Comparison of ENCODE assay signal across 8 mouse cellular contexts in the genomic region with DNA sequence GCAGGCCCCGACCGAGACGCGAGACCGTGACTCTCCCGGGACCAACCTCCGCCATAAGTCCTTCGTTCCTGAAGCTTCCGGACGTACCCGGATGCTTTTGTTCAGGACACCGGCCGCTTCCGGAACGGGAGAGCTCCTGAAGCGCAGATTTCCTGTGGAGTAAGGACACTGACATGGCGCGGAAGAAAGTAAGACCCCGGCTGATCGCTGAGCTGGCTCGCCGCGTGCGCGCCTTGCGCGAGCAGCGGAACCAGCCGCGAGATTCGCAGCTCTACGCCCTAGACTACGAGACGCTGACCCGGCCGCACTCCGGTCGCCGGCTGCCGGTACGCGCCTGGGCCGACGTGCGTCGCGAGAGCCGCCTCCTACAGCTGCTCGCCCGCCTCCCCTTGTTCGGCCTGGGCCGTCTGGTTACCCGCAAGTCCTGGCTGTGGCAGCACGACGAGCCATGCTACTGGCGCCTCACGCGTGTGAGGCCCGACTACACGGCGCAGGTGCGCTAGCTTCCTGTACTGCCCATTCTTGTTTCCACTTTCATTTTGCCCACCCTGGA. TPM values are rescaled to one million over a fixed set of nuclear protein-coding genes. Genes with fewer than 3 reads are reported as not detected.
A peak's percentile ranks its signal among the peaks of the same experiment; 100 is the strongest.
DNase-seq lines count a peak whose midpoint lies in the region; ATAC-seq and TF ChIP-seq lines count a peak whose summit lies in the region.

A gene (minus strand): TSS at position 93 of the 553 bp plus-strand sequence.
A gene (plus strand): TSS at position 122 of the 553 bp plus-strand sequence.

- no peak for TF ChIP-seq RAD21 in MEL (IDR thresholded peaks at IDR 0.05; ENCODE audit: low read depth, low read length)

- H3K4me3 ChIP-seq in MEL (ENCODE audit: control insufficient read depth in 1 of 2, insufficient read depth in 1 of 2, low read depth in 2 of 2, low read length in 2 of 2) = peak within 1 kb of the TSS; percentile 80 to 94
- H3K4me3 ChIP-seq in forebrain, embryonic 16.5 days (replicated peaks; ENCODE audit: low read length) = peak within 1 kb of the TSS; percentile 87
- peak within 1 kb of the TSS; percentile 90 for H3K4me3 ChIP-seq in lung, embryonic 14.5 days (ENCODE audit: low read depth, low read length)

- H3K27me3 ChIP-seq in MEL (ENCODE audit: control insufficient read depth in 1 of 2, insufficient read depth in 2 of 2, low read length in 2 of 2) = no peaks in the 10 kb centered on the region
- no peaks in the 10 kb centered on the region for H3K27me3 ChIP-seq in forebrain, embryonic 16.5 days (replicated peaks; ENCODE audit: control insufficient read depth, insufficient read depth, low read length)
- no peaks in the 10 kb centered on the region for H3K27me3 ChIP-seq in lung, embryonic 14.5 days (ENCODE audit: insufficient read depth, low read length)

- peak; percentile 95 for DNase-seq in MEL (ENCODE audit: low read depth, low spot score)
- DNase-seq in cerebellum, adult 11-12 months = peak; percentile 82
- DNase-seq in heart, postnatal 25 days (ENCODE audit: low spot score) = peak; percentile 58
- DNase-seq in layer of hippocampus, adult 18-20 months (ENCODE audit: low spot score in 2 of 2) = peak; percentile 86 to 90
- DNase-seq in lung, embryonic 14.5 days = peak; percentile 93
- peak; percentile 55 to 66 for DNase-seq in thymus, adult 18-20 months

- peak; percentile 60 for ATAC-seq in forebrain, embryonic 16.5 days
- peak; percentile 54 for ATAC-seq in lung, embryonic 14.5 days (ENCODE audit: insufficient read depth)
- peak; percentile 31 for ATAC-seq in neutrophil, adult 5-6 weeks (ENCODE audit: extremely low read depth, insufficient number of reproducible peaks, low FRiP score, poor library complexity, severe bottlenecking)

- intact Hi-C loops in heart, postnatal 25 days (cut with DNase I) = no loop called here

- H3K9ac ChIP-seq in MEL (ENCODE audit: control insufficient read depth, low read depth, low read length, poor library complexity, severe bottlenecking) = peak within 1 kb of the TSS; percentile 95
- peak within 1 kb of the TSS; percentile 84 for H3K9ac ChIP-seq in forebrain, embryonic 16.5 days (replicated peaks; ENCODE audit: low read depth, low read length)
- H3K9ac ChIP-seq in lung, embryonic 14.5 days = peak within 1 kb of the TSS; percentile 82

- H3K79me2 ChIP-seq in MEL (ENCODE audit: control insufficient read depth, insufficient read depth, low read length, poor library complexity) = peaks cover 34% of the 10 kb centered on the region

- TF ChIP-seq CTCF in MEL (IDR thresholded peaks at IDR 0.05 in 2 of 3, conservative IDR thresholded peaks at IDR 0.05 in 1 of 3; ENCODE audit: control insufficient read depth in 1 of 3, insufficient read depth in 1 of 3, low read depth in 2 of 3, low read length in 3 of 3, poor library complexity in 1 of 3, severe bottlenecking in 1 of 3) = no peak
- TF ChIP-seq CTCF in lung, embryonic 14.5 days (IDR thresholded peaks at IDR 0.05; ENCODE audit: low read depth) = no peak

- peaks cover 0 to 7% of the 10 kb centered on the region in 2 experiments; a peak in 2 of 4 replicates for H3K36me3 ChIP-seq in MEL (ENCODE audit: control insufficient read depth in 1 of 2, insufficient read depth in 2 of 2, low read length in 2 of 2)
- H3K36me3 ChIP-seq in forebrain, embryonic 16.5 days (ENCODE audit: control insufficient read depth, insufficient read depth) = peaks cover 28% of the 10 kb centered on the region
- H3K36me3 ChIP-seq in lung, embryonic 14.5 days (ENCODE audit: insufficient read depth) = peaks cover 70% of the 10 kb centered on the region

- no peak for TF ChIP-seq EP300 in MEL (IDR thresholded peaks at IDR 0.05; ENCODE audit: low read depth in 1 of 2, low read length in 2 of 2)

- peak; percentile 70 to 93; a peak in 3 of 4 replicates for TF ChIP-seq POLR2A in MEL (IDR thresholded peaks at IDR 0.05; ENCODE audit: control insufficient read depth in 1 of 2, insufficient read depth in 1 of 2, low read depth in 1 of 2, low read length in 2 of 2, poor library complexity in 1 of 2)

- peak within 1 kb of the TSS; percentile 92 for H3K4me2 ChIP-seq in forebrain, embryonic 16.5 days (ENCODE audit: low read length)
- H3K4me2 ChIP-seq in lung, embryonic 14.5 days = peak within 1 kb of the TSS; percentile 96

- H3K4me1 ChIP-seq in MEL (ENCODE audit: control insufficient read depth in 1 of 2, insufficient read depth in 2 of 2, low read length in 2 of 2) = peaks cover 0 to 16% of the 10 kb centered on the region in 2 experiments; a peak in 2 of 4 replicates
- H3K4me1 ChIP-seq in forebrain, embryonic 16.5 days (replicated peaks; ENCODE audit: control insufficient read depth, insufficient read depth, low read length) = peaks cover 31% of the 10 kb centered on the region
- H3K4me1 ChIP-seq in lung, embryonic 14.5 days (ENCODE audit: insufficient read depth) = peaks cover 4% of the 10 kb centered on the region

- H3K9me3 ChIP-seq in MEL (replicated peaks; ENCODE audit: insufficient read depth, low read length) = no peaks in the 10 kb centered on the region
- H3K9me3 ChIP-seq in forebrain, embryonic 16.5 days (ENCODE audit: control insufficient read depth, low read length) = no peaks in the 10 kb centered on the region
- H3K9me3 ChIP-seq in lung, embryonic 14.5 days (ENCODE audit: low read depth, low read length) = no peaks in the 10 kb centered on the region

- peak within 1 kb of the TSS; percentile 65 for H3K27ac ChIP-seq in MEL (ENCODE audit: control insufficient read depth, low read depth, low read length)
- peak within 1 kb of the TSS; percentile 77 for H3K27ac ChIP-seq in forebrain, embryonic 16.5 days (ENCODE audit: low read length)
- H3K27ac ChIP-seq in lung, embryonic 14.5 days (ENCODE audit: low read depth) = peak within 1 kb of the TSS; percentile 82

- WGBS in forebrain, embryonic 16.5 days = under 1% methylated on average over 62 of the region's 62 CpGs
- under 1% methylated on average over 62 of the region's 62 CpGs for WGBS in lung, embryonic 14.5 days

TF ChIP-seq in MEL, 35 proteins besides CTCF, POLR2A, EP300 and RAD21 (continues in another document):
- TF ChIP-seq MAX (IDR thresholded peaks at IDR 0.05; ENCODE audit: low read length) (peak; percentile 83), GATA1 (IDR thresholded peaks at IDR 0.05; ENCODE audit: low read depth, low read length) (no peak), MAFK (IDR thresholded peaks at IDR 0.05; ENCODE audit: borderline replicate concordance, low read depth, low read length) (no peak), SMC3 (IDR thresholded peaks at IDR 0.05; ENCODE audit: low read depth, low read length) (no peak), UBTF (IDR thresholded peaks at IDR 0.05; ENCODE audit: borderline replicate concordance, insufficient read depth, low read depth, low read length) (0 out of 2 replicates have a peak, but pooled peaks have one; percentile 80), ELF1 (IDR thresholded peaks at IDR 0.05; ENCODE audit: low read depth, low read length) (peak; percentile 88), POLR2AphosphoS2 (IDR thresholded peaks at IDR 0.05; ENCODE audit: low read length) (peak; percentile 92), USF1 (IDR thresholded peaks at IDR 0.05; ENCODE audit: low read depth, low read length) (no peak), SIN3A (IDR thresholded peaks at IDR 0.05; ENCODE audit: low read length) (peak; percentile 93), ZMIZ1 (IDR thresholded peaks at IDR 0.05; ENCODE audit: low read depth, low read length) (peak; percentile 81), BHLHE40 (IDR thresholded peaks at IDR 0.05; ENCODE audit: borderline replicate concordance, low read depth, low read length) (no peak), ETS1 (IDR thresholded peaks at IDR 0.05; ENCODE audit: low read depth, low read length) (0 out of 2 replicates have a peak, but pooled peaks have one; percentile 47), E2F4 (IDR thresholded peaks at IDR 0.05; ENCODE audit: borderline replicate concordance, low read depth, low read length) (no peak), CHD1 (IDR thresholded peaks at IDR 0.05; ENCODE audit: low read depth, low read length) (0 out of 2 replicates have a peak, but pooled peaks have one; percentile 83), MYC (IDR thresholded peaks at IDR 0.05; ENCODE audit: low read depth, low read length) (peak; percentile 74; the same call in 1 of the 2 replicates), ZKSCAN1 (IDR thresholded peaks at IDR 0.05; ENCODE audit: low read depth, low read length) (no peak), HCFC1 (IDR thresholded peaks at IDR 0.05; ENCODE audit: low read depth, low read length) (peak; percentile 90), USF2 (IDR thresholded peaks at IDR 0.05; ENCODE audit: borderline replicate concordance in 1 of 2, insufficient read depth in 1 of 2, low read depth in 1 of 2, low read length in 2 of 2) (no peak), TCF12 (IDR thresholded peaks at IDR 0.05; ENCODE audit: low read depth, low read length) (peak; percentile 77), RCOR1 (IDR thresholded peaks at IDR 0.05; ENCODE audit: low read depth, low read length) (no peak), NRF1 (IDR thresholded peaks at IDR 0.05; ENCODE audit: insufficient read depth, low read depth, low read length, poor library complexity, severe bottlenecking) (0 out of 2 replicates have a peak, but pooled peaks have one; percentile 27), MXI1 (IDR thresholded peaks at IDR 0.05; ENCODE audit: low read depth, low read length) (peak; percentile 76), CHD2 (IDR thresholded peaks at IDR 0.05; ENCODE audit: low read length) (no peak)

RNA-seq across cellular contexts. Expression of the first gene that starts in this region (rescaled TPM):
- total RNA-seq in MEL (2012; rRNA removed) = 19.5 and 26.8 TPM in 2 replicates
- 10 to 100 TPM in 1 of 2 experiments, not detected in 1; 15.1 TPM for polyA plus RNA-seq in MEL (2012; ENCODE audit: insufficient read depth in 1 of 2, insufficient read length in 2 of 2, low read depth in 1 of 2, low replicate concordance in 2 of 2, missing spikeins in 1 of 2)
- polyA plus RNA-seq in forebrain, embryonic 16.5 days (2015; fragmentation: Nextera tagmentation; extraction: Ambion mirVana) = 32.4 and 35.7 TPM in 2 replicates
- total RNA-seq in heart, postnatal 25 days (2021) = 10 to 100 TPM; 17.8 to 19.9 TPM
- 10 to 100 TPM; 52.0 to 53.1 TPM for total RNA-seq in layer of hippocampus, adult 18-20 months (2021)
- 21.2 and 23.3 TPM in 2 replicates for polyA plus RNA-seq in lung, embryonic 14.5 days (2014; fragmentation: Nextera tagmentation; extraction: Ambion mirVana)
- 26.3 and 30.2 TPM in 2 replicates for total RNA-seq in neutrophil, adult 5-6 weeks (2017)

RNA-seq across cellular contexts. Expression of the second gene that starts in this region (rescaled TPM):
- 60.1 and 74.8 TPM in 2 replicates for total RNA-seq in MEL (2012; rRNA removed)
- polyA plus RNA-seq in MEL (2012; ENCODE audit: insufficient read depth in 1 of 2, insufficient read length in 2 of 2, low read depth in 1 of 2, low replicate concordance in 2 of 2, missing spikeins in 1 of 2) = 10 to 100 TPM in 1 of 2 experiments, not detected in 1; 82.0 TPM
- 72.3 and 79.8 TPM in 2 replicates for polyA plus RNA-seq in forebrain, embryonic 16.5 days (2015; fragmentation: Nextera tagmentation; extraction: Ambion mirVana)
- total RNA-seq in heart, postnatal 25 days (2021) = 100 to 1,000 TPM; 110 to 111 TPM
- 10 to 100 TPM; 75.4 to 78.6 TPM for total RNA-seq in layer of hippocampus, adult 18-20 months (2021)
- polyA plus RNA-seq in lung, embryonic 14.5 days (2014; fragmentation: Nextera tagmentation; extraction: Ambion mirVana) = 92.1 and 93.7 TPM in 2 replicates
- total RNA-seq in neutrophil, adult 5-6 weeks (2017) = 9.4 and 15.3 TPM in 2 replicates

Comparison
In these comparisons a context has a peak if more than half of its experiments do, and no peak if none do; other contexts are left out.
1. Peak in every context shown above with its lines: DNase-seq, ATAC-seq, H3K4me3 ChIP-seq and H3K27ac ChIP-seq.